Mouse (Mus musculus) G1E (cell line): Measurements from ENCODE around the gene Neurl1a.

ENCODE experiments used
- CTCF ChIP-seq: IDR thresholded peaks from 2 replicates; pipeline ENCODE4 v1.5.1; 2012; ENCODE audit warnings: low read depth, low read length, inconsistent platforms, mixed read lengths
- GATA1 ChIP-seq: IDR thresholded peaks from 2 replicates; pipeline ENCODE4 v1.6.1; 2012; ENCODE audit warnings: borderline replicate concordance, low read length, inconsistent platforms, mixed read lengths
- TAL1 ChIP-seq: conservative IDR thresholded peaks from 2 replicates; pipeline ENCODE4 v1.6.1; 2012; ENCODE audit warnings: low read depth, low read length, inconsistent platforms, mixed read lengths

GRCm38 (mm10) chr19:47148267-47148847 is 30.3 kb upstream of the Neurl1a start:
- TF ChIP-seq CTCF (no peak), GATA1 (no peak), TAL1 (no peak)
